In genomic region chr13:43897046-43897445, GRCm38 (mm10) we compare ENCODE assay signal across 21 mouse cellular contexts.
DNase-seq lines count a peak whose midpoint lies in the region; ATAC-seq lines count a peak whose summit lies in the region.
"Had no signal": no experiment of that assay in that cellular context is flagged by ENCODE, and none has a peak within 500 bp of the region (broad histone marks: within the 10 kb centered on the region; RNA-seq: fewer than 3 reads in every experiment).

No protein-coding gene starts in this region.

- no peak overlapping the region for H3K9ac ChIP-seq in liver, embryonic 16.5 days (ENCODE audit: low read depth, low read length)
- H3K9ac ChIP-seq: forebrain, embryonic 13.5 days; hindbrain, embryonic 12.5 days; hindbrain, embryonic 15.5 days had no signal

- no peak overlapping the region for H3K27ac ChIP-seq in liver, embryonic 16.5 days (ENCODE audit: low read length)
- H3K27ac ChIP-seq: forebrain, embryonic 10.5 days; forebrain, embryonic 13.5 days; heart, adult 2 months; hindbrain, embryonic 12.5 days; hindbrain, embryonic 15.5 days had no signal

- H3K9me3 ChIP-seq in liver, embryonic 16.5 days (replicated peaks; ENCODE audit: control insufficient read depth, low read length), result no peaks in the 10 kb centered on the region
- H3K9me3 ChIP-seq: forebrain, embryonic 10.5 days; forebrain, embryonic 13.5 days; hindbrain, embryonic 12.5 days; hindbrain, embryonic 15.5 days had no signal

- no peak overlapping the region for H3K4me2 ChIP-seq in liver, embryonic 16.5 days (ENCODE audit: low read depth, low read length)
- H3K4me2 ChIP-seq: forebrain, embryonic 13.5 days; heart, embryonic 11.5 days; hindbrain, embryonic 12.5 days; hindbrain, embryonic 15.5 days had no signal

- 65% methylated on average over 8 of the region's 8 CpGs for WGBS in liver, embryonic 16.5 days (ENCODE audit: insufficient replicate concordance)

- H3K4me1 ChIP-seq in liver, embryonic 16.5 days (ENCODE audit: control insufficient read depth, low read depth, low read length), result no peaks in the 10 kb centered on the region

- ATAC-seq in liver, embryonic 16.5 days (ENCODE audit: low read depth), result peak; percentile 43; the same call in 1 of the 2 replicates
- ATAC-seq: forebrain, embryonic 13.5 days; forebrain, embryonic 16.5 days had no signal

- H3K36me3 ChIP-seq in liver, embryonic 16.5 days (ENCODE audit: control insufficient read depth, insufficient read depth), result no peaks in the 10 kb centered on the region
- H3K36me3 ChIP-seq: forebrain, embryonic 10.5 days; hindbrain, embryonic 12.5 days; hindbrain, embryonic 15.5 days had no signal

- H3K4me3 ChIP-seq in liver, embryonic 16.5 days (ENCODE audit: low read depth, low read length), result no peak overlapping the region
- H3K4me3 ChIP-seq: forebrain, embryonic 10.5 days; forebrain, embryonic 13.5 days; heart, adult 2 months; hindbrain, embryonic 12.5 days; hindbrain, embryonic 15.5 days had no signal

- no peaks in the 10 kb centered on the region for H3K27me3 ChIP-seq in liver, embryonic 16.5 days (ENCODE audit: control insufficient read depth, insufficient read depth, low read depth, low read length)
- H3K27me3 ChIP-seq: forebrain, embryonic 13.5 days; hindbrain, embryonic 15.5 days had no signal

- DNase-seq in embryo, embryonic 10 days (ENCODE audit: low spot score), result peak; percentile 63
- no peak for DNase-seq in embryo, embryonic 11 days
- no peak for DNase-seq in liver
- peak; percentile 38 for DNase-seq in yolk sac, embryonic 10.5 days (ENCODE audit: low spot score)
- DNase-seq in ovary, postnatal 10 days (ENCODE audit: low spot score), result no peak
- DNase-seq: adrenal gland, adult 2 months; adrenal gland, postnatal 25 days; cerebellum, adult 11-12 months; cerebellum, adult 8-10 months; cerebellum, postnatal 10 days; cerebellum, postnatal 36 days; gastrocnemius, postnatal 10 days; gastrocnemius, postnatal 36 days; heart, adult 2 months had no signal

Comparison
In these comparisons a context has a peak if more than half of its experiments do, and no peak if none do; other contexts are left out.
1. DNase-seq: peak in embryo, embryonic 10 days (single experiment) and yolk sac, embryonic 10.5 days (single experiment); none in embryo, embryonic 11 days (single experiment), liver (single experiment) and ovary, postnatal 10 days (single experiment).